Mouse (Mus musculus) gastrocnemius, adult 2 months (tissue): ENCODE measurements around the gene Apobec3. TPM values are rescaled to one million over a fixed set of nuclear protein-coding genes. Genes with fewer than 3 reads are reported as not detected.
"Not testable (repeated sequence)": the region's sequence is repeated elsewhere in the genome, so short reads cannot be mapped to it uniquely, and the experiment has no call there.

Experiments
- DNase-seq: peaks from one replicate; pipeline ENCODE4 v3.0.0; 2022
- H3K27ac ChIP-seq: fragments of 200-600 bp; 2 replicates; pipeline ENCODE4 v1.8.1; 2022; ENCODE audit warnings: mild to moderate bottlenecking
- H3K4me3 ChIP-seq: fragments of 200-600 bp; 2 replicates; pipeline ENCODE4 v1.8.1; 2022; ENCODE audit warnings: mild to moderate bottlenecking, moderate library complexity
- CTCF ChIP-seq: fragments of 200-600 bp; IDR thresholded peaks from 2 replicates; pipeline ENCODE4 v1.8.1; 2022; ENCODE audit warnings: antibody characterized with exemption, mild to moderate bottlenecking, moderate library complexity
- intact Hi-C: fragments of 180-260 bp; cut with DNase I; formaldehyde crosslinking; loops from one replicate; pipeline ENCODE4 v1.15.1; 2025
- total RNA-seq, 2 experiments: library from RNA; stranded (reverse); gene quantifications; 2 replicates each; pipeline ENCODE4 v1.2.3; 2021

The Apobec3 gene
- total RNA-seq, 2 experiments from 2014 or later, result 2.4 to 2.6 TPM

- no peak for TF ChIP-seq CTCF
- no peak overlapping the region for H3K4me3 ChIP-seq
- peak overlapping the region; percentile 48 for H3K27ac ChIP-seq
- intact Hi-C loops, result no loop called here
- DNase-seq, result no peak
These were observed 8.5 kb downstream of the Apobec3 start for GRCm38 (mm10) chr15:79899828-79900510.

DNA sequence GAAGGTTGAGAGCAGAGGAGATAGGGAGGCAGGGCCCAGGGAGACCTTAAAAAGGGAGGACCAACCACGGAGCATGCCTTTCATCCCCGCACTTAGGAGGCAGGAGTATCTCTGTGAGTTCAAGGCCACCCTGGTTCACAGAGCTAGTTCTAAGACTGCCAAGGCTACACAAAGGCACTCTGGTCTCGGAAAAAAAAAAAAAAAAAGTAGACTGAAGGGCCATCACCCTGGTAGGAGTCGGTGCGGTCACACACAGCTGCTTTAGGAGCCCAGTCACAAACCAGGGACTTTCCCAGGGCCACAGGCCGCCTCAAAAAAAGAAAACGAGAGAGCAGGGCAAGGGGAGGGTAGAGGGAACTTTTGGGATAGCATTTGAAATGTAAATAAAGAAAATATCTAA is 9.3 kb downstream of the Apobec3 start:
- H3K27ac ChIP-seq, result no peak overlapping the region
- no peak for DNase-seq
- TF ChIP-seq CTCF, result no peak
- H3K4me3 ChIP-seq, result no peak overlapping the region
- intact Hi-C loops, result no loop called here

- Histone ChIP-seq H3K27ac (no peak overlapping the region), H3K4me3 (no peak overlapping the region)
- intact Hi-C loops, result no loop called here
- no peak for DNase-seq
- TF ChIP-seq CTCF, result no peak
These were observed 9.9 kb downstream of the Apobec3 start for GRCm38 (mm10) chr15:79901399-79901798.

- DNase-seq, H3K27ac ChIP-seq, H3K4me3 ChIP-seq, intact Hi-C loops: not testable (repeated sequence)
These were observed 11.6 kb downstream of the Apobec3 start for GRCm38 (mm10) chr15:79903081-79903480.

GRCm38 (mm10) chr15:79903963-79904362 is 12.5 kb downstream of the Apobec3 start:
- intact Hi-C loops, result no loop called here
- H3K27ac ChIP-seq, result no peak overlapping the region
- no peak for DNase-seq
- no peak overlapping the region for H3K4me3 ChIP-seq
- no peak for TF ChIP-seq CTCF

GRCm38 (mm10) chr15:79904678-79905077 is 13.2 kb downstream of the Apobec3 start:
- H3K27ac ChIP-seq, DNase-seq, H3K4me3 ChIP-seq, intact Hi-C loops: not testable (repeated sequence)

DNA sequence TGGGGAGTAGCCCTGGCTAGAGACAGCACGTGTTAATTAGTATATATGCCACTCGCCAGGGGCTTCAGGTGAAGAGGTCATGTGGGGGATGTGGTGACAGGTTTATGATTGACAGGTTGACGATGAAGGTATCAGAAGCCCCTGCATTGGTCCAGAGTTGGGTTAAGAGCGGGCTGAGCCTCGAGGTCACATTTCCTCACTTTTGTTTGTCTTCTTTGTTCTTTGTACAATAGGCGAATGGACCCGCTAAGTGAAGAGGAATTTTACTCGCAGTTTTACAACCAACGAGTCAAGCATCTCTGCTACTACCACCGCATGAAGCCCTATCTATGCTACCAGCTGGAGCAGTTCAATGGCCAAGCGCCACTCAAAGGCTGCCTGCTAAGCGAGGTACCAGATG is 13.8 kb downstream of the Apobec3 start:
- DNase-seq, result no peak
- Histone ChIP-seq H3K27ac (no peak overlapping the region), H3K4me3 (no peak overlapping the region)
- intact Hi-C loops, result no loop called here
- TF ChIP-seq CTCF, result no peak

DNA sequence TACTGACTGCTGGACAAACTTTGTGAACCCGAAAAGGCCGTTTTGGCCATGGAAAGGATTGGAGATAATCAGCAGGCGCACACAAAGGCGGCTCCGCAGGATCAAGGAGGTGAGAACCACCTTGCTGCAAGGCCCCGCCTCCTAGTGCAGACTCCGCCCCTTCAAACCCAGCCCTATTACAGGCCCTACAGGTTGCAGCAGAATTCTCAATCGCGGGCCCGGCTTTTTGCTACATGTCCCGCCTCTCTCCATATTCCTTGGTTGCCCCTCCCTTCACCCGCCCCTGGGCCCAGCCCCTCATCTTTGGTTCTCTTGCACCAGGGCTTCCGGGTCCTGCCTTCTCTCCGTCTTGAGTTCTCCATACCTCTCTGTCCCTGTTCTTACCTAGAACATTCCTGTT is 15.4 kb downstream of the Apobec3 start:
- DNase-seq, result no peak
- intact Hi-C loops, result no loop called here
- no peak overlapping the region for H3K4me3 ChIP-seq
- no peak for TF ChIP-seq CTCF
- H3K27ac ChIP-seq, result no peak overlapping the region

DNA sequence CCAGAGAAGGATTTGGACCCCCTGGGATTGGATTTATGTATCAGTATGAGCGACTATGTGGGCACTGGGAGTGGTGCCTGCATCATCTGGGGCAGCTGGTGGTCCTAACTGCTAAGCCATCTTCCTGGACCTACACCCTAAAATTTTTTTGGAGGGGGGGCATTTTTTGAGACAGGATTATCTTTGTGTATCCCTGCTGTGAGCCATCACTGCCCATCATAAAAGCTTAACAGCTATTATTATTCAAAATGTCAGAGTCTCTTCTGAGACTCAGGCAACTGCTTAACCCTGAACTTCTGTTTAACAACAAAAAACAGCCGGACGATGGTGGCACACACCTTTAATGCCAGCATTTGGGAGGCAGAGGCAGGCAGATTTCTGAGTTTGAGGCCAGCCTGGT is 17.5 kb downstream of the Apobec3 start:
- H3K4me3 ChIP-seq, H3K27ac ChIP-seq, intact Hi-C loops, DNase-seq: not testable (repeated sequence)

DNA sequence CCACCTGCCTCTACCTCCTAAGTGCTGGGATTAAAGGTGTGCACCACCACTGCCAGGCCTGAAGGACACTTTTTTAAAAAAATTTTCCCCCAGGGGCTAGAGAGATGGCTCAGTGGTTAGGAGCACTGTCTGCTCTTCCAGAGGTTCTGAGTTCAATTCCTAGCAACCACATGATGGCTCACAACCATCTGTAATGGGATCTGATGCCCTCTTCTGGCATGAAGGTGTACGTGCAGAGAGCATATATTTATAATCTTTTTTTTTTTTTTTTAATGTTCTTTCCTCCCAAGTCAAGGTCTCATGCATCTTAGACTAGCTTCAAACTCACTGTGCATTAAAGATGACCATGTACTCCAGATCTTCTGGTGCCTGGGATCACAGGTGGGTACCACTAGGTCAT is 19.4 kb downstream of the Apobec3 start:
- peak; percentile 45 for TF ChIP-seq CTCF
- DNase-seq, intact Hi-C loops, H3K4me3 ChIP-seq, H3K27ac ChIP-seq: not testable (repeated sequence)

DNA sequence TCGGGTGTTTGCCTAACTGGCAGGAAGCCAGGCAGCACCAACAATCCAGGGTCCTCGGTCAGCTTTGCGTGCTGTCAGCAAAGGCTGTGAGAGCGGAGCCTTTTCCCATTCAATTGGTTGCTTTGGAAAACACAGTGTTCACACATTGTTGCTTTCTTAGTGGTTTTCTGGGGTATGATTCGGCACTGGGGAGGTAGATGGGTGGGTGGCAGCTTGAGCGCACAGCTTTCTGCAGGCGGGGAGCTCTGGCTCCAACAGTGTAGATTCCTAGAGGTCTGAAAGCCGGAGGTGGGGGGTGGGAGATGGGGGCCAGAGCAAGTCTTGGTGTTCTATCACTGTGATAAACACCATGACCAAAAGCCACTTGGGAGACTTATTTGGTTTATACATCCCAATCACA is 19.9 kb downstream of the Apobec3 start:
- TF ChIP-seq CTCF, result no peak
- DNase-seq, result no peak
- Histone ChIP-seq H3K27ac (no peak overlapping the region), H3K4me3 (no peak overlapping the region)
- intact Hi-C loops, result no loop called here

DNA sequence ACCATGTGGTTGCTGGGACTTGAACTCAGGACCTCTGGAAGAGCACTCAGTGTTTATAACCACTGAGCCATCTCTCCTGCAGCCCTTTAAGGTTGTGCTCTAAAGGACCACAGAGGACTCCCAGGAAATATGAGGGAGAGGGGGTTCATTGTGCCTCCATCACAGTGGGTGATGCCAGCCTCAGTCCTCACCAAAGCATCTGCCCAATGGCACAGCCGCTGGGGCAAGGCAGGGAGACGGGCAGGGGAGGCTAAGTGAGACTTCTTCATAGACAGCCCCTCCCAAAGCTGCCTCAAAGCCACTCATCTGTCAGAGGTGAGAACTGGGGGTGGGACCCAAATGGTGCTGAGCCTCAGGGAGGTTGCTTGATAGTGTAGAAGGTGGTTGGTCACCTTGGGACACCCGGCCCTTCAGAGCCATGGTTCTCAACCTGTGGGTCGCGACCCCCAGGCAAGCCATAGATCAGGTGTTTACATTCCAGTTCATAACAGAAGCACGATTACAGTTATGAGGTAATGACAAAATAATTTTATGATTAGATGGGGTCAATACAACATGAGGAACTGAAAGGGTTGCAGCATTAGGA is 22.4 kb downstream of the Apobec3 start:
- intact Hi-C loops, result no loop called here
- Histone ChIP-seq H3K4me3 (no peak overlapping the region), H3K27ac (no peak overlapping the region)
- no peak for DNase-seq
- no peak for TF ChIP-seq CTCF

- TF ChIP-seq CTCF, result peak; percentile 45
- Histone ChIP-seq H3K27ac (no peak overlapping the region), H3K4me3 (no peak overlapping the region)
- intact Hi-C loops, result no loop called here
- DNase-seq, result no peak
These were observed 22.9 kb downstream of the Apobec3 start for GRCm38 (mm10) chr15:79914357-79914756.

DNA sequence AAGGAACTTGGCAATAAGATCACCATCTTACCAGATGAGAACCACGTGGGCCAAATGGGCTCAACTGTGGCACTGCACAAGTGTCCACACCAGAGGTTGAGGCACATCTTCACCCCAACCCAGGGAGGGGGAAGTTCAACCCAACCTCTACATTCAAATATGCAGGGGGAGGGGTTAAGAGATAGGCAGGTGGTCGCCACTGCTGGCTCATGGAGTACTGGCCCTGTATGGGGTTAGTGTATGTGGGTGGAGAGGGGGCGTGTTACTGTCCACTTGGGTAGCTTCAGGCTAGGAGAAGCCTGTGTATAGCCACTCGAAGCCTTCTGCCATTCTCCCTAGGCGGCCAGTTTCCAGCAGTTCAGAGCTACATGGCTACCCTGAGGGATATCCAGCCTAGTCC is 24.7 kb downstream of the Apobec3 start:
- intact Hi-C loops, result no loop called here
- no peak for TF ChIP-seq CTCF
- peak; percentile 12 for DNase-seq
- H3K4me3 ChIP-seq, result no peak overlapping the region
- H3K27ac ChIP-seq, result no peak overlapping the region
